Mouse (Mus musculus) erythroblast, embryonic 14.5 days (primary cell): ENCODE data around the gene Mcm6. TPM values are rescaled to one million over a fixed set of nuclear protein-coding genes. Genes with fewer than 3 reads are reported as not detected.

ENCODE experiments used
- H3K27me3 ChIP-seq: 2 replicates; pipeline ENCODE4 v1.6.1; 2012; ENCODE audit warnings: inconsistent platforms; ENCODE audit not compliant: control insufficient read depth
- H3K36me3 ChIP-seq: 2 replicates; pipeline ENCODE4 v1.6.1; 2012; ENCODE audit warnings: mild to moderate bottlenecking, inconsistent platforms; ENCODE audit not compliant: control insufficient read depth
- H3K4me1 ChIP-seq: 2 replicates; pipeline ENCODE4 v1.6.1; 2012; ENCODE audit warnings: inconsistent platforms; ENCODE audit not compliant: control insufficient read depth
- H3K4me3 ChIP-seq: replicated peaks from 2 replicates; pipeline ENCODE3; 2012; ENCODE audit warnings: moderate library complexity, mild to moderate bottlenecking, inconsistent platforms
- H3K9me3 ChIP-seq: 2 replicates; pipeline ENCODE4 v1.6.1; 2012; ENCODE audit warnings: low read length, inconsistent platforms, mixed read lengths; ENCODE audit not compliant: control insufficient read depth
- GATA1 ChIP-seq: IDR thresholded peaks from 2 replicates; pipeline ENCODE4 v1.6.1; 2012; ENCODE audit warnings: low read length, inconsistent platforms, mixed read lengths
- TAL1 ChIP-seq: IDR thresholded peaks from 3 replicates; pipeline ENCODE4 v1.6.1; 2012; ENCODE audit warnings: low read length, inconsistent platforms, mixed read lengths
- polyA plus RNA-seq: library from polyadenylated mRNA; stranded (reverse); fragments of >175 nt; gene quantifications from 2 replicates; pipeline ENCODE4 v1.2.3, GENCODE M21; 2012

Gene Mcm6
- polyA plus RNA-seq, 1 experiment = 3.9 TPM

- H3K4me3 ChIP-seq = no peak overlapping the region
- no peaks in the 10 kb centered on the region for H3K27me3 ChIP-seq
- H3K36me3 ChIP-seq = no peaks in the 10 kb centered on the region
- no peaks in the 10 kb centered on the region for H3K9me3 ChIP-seq
- TF ChIP-seq GATA1 (no peak), TAL1 (no peak)
- H3K4me1 ChIP-seq = no peaks in the 10 kb centered on the region
These were observed 55.6 kb downstream of the Mcm6 start for GRCm38 (mm10) chr1:128303900-128304299.

GRCm38 (mm10) chr1:128295717-128296528 is 63.5 kb downstream of the Mcm6 start:
- no peak for TF ChIP-seq TAL1
- no peak for TF ChIP-seq GATA1
- Histone ChIP-seq H3K4me1 (no peaks in the 10 kb centered on the region), H3K36me3 (no peaks in the 10 kb centered on the region), H3K27me3 (no peaks in the 10 kb centered on the region), H3K9me3 (no peaks in the 10 kb centered on the region), H3K4me3 (no peak overlapping the region)

GRCm38 (mm10) chr1:128295296-128295695 is 64.2 kb downstream of the Mcm6 start:
- no peaks in the 10 kb centered on the region for H3K4me1 ChIP-seq
- no peak for TF ChIP-seq TAL1
- no peak for TF ChIP-seq GATA1
- H3K4me3 ChIP-seq = no peak overlapping the region
- no peaks in the 10 kb centered on the region for H3K9me3 ChIP-seq
- no peaks in the 10 kb centered on the region for H3K27me3 ChIP-seq
- H3K36me3 ChIP-seq = no peaks in the 10 kb centered on the region

GRCm38 (mm10) chr1:128293524-128293923 is 65.9 kb downstream of the Mcm6 start:
- Histone ChIP-seq H3K27me3 (no peaks in the 10 kb centered on the region), H3K4me3 (no peak overlapping the region)
- no peak for TF ChIP-seq TAL1
- TF ChIP-seq GATA1 = no peak

GRCm38 (mm10) chr1:128290295-128290694 is 69.2 kb downstream of the Mcm6 start:
- no peaks in the 10 kb centered on the region for H3K36me3 ChIP-seq
- no peaks in the 10 kb centered on the region for H3K9me3 ChIP-seq
- H3K4me1 ChIP-seq = no peaks in the 10 kb centered on the region
- TF ChIP-seq GATA1 = no peak
- TF ChIP-seq TAL1 = no peak
- H3K27me3 ChIP-seq = no peaks in the 10 kb centered on the region
- no peak overlapping the region for H3K4me3 ChIP-seq

More at GRCm38 (mm10) chr1:128293524-128293923, 65.9 kb downstream of the Mcm6 start:
- no peaks in the 10 kb centered on the region for H3K4me1 ChIP-seq
- H3K36me3 ChIP-seq = no peaks in the 10 kb centered on the region
- H3K9me3 ChIP-seq = no peaks in the 10 kb centered on the region

- H3K27me3 ChIP-seq = no peaks in the 10 kb centered on the region
- H3K4me1 ChIP-seq = no peaks in the 10 kb centered on the region
- no peaks in the 10 kb centered on the region; the same call in 1 of the 2 replicates for H3K9me3 ChIP-seq
- TF ChIP-seq GATA1 = no peak
- no peak for TF ChIP-seq TAL1
- H3K4me3 ChIP-seq = no peak overlapping the region
- H3K36me3 ChIP-seq = peaks cover 2% of the 10 kb centered on the region; the same call in 1 of the 2 replicates
These were observed 74.3 kb downstream of the Mcm6 start for GRCm38 (mm10) chr1:128285136-128285535.

- Histone ChIP-seq H3K4me1 (no peaks in the 10 kb centered on the region), H3K4me3 (no peak overlapping the region), H3K9me3 (no peaks in the 10 kb centered on the region; the same call in 1 of the 2 replicates), H3K27me3 (no peaks in the 10 kb centered on the region), H3K36me3 (peaks cover 10% of the 10 kb centered on the region)
- TF ChIP-seq GATA1 (no peak), TAL1 (no peak)
These were observed 75.2 kb downstream of the Mcm6 start for GRCm38 (mm10) chr1:128284157-128284690.

GRCm38 (mm10) chr1:128282924-128283323 is 76.5 kb downstream of the Mcm6 start:
- Histone ChIP-seq H3K9me3 (no peaks in the 10 kb centered on the region; the same call in 1 of the 2 replicates), H3K36me3 (peaks cover 22% of the 10 kb centered on the region), H3K27me3 (no peaks in the 10 kb centered on the region), H3K4me1 (no peaks in the 10 kb centered on the region), H3K4me3 (no peak overlapping the region)
- TF ChIP-seq GATA1 (no peak), TAL1 (no peak)

GRCm38 (mm10) chr1:128281753-128282152 is 77.7 kb downstream of the Mcm6 start:
- Histone ChIP-seq H3K4me3 (no peak overlapping the region), H3K36me3 (peaks cover 34% of the 10 kb centered on the region), H3K4me1 (no peaks in the 10 kb centered on the region), H3K9me3 (no peaks in the 10 kb centered on the region; the same call in 1 of the 2 replicates), H3K27me3 (no peaks in the 10 kb centered on the region)
- TF ChIP-seq GATA1 = no peak

Other genes starting within 250 kb of the Mcm6 start
- 1.3 and 1.6 TPM in 2 replicates for gene Ubxn4, start 115.7 kb downstream of the Mcm6 start, polyA plus RNA-seq
- not detected in 2 replicates for gene Lct, start 31.3 kb downstream of the Mcm6 start, polyA plus RNA-seq
- gene Dars, start 57.7 kb upstream of the Mcm6 start, polyA plus RNA-seq = 4.9 and 5.1 TPM in 2 replicates
- not detected in 2 replicates for gene Cxcr4, start 232.6 kb upstream of the Mcm6 start, polyA plus RNA-seq